Mouse (Mus musculus) testis, adult 2 months (tissue): ENCODE measurements around the gene Mfrp. TPM values are rescaled to one million over a fixed set of nuclear protein-coding genes. Genes with fewer than 3 reads are reported as not detected.

ENCODE experiments used
- H3K27ac ChIP-seq: fragments of 200-500 bp; 2 replicates; pipeline ENCODE4 v1.5.1; 2012; ENCODE audit warnings: low read depth, low read length; ENCODE audit not compliant: control insufficient read depth, insufficient read depth
- H3K27me3 ChIP-seq: fragments of 200-500 bp; 2 replicates; pipeline ENCODE4 v1.6.1; 2012; ENCODE audit warnings: mild to moderate bottlenecking, low read length, moderate library complexity; ENCODE audit not compliant: control insufficient read depth, insufficient read depth
- H3K36me3 ChIP-seq: fragments of 200-500 bp; 2 replicates; pipeline ENCODE4 v1.6.1; 2012; ENCODE audit warnings: mild to moderate bottlenecking, low read length; ENCODE audit not compliant: control insufficient read depth, insufficient read depth
- H3K4me1 ChIP-seq: fragments of 200-500 bp; 2 replicates; pipeline ENCODE4 v1.6.1; 2012; ENCODE audit warnings: low read length; ENCODE audit not compliant: control insufficient read depth, insufficient read depth
- H3K4me3 ChIP-seq: fragments of 200-500 bp; 2 replicates; pipeline ENCODE4 v1.5.1; 2012; ENCODE audit warnings: low read depth, mild to moderate bottlenecking, low read length, moderate library complexity, mixed read lengths; ENCODE audit not compliant: control insufficient read depth
- CTCF ChIP-seq: fragments of 200-500 bp; IDR thresholded peaks from 2 replicates; pipeline ENCODE4 v1.5.1; 2012; ENCODE audit warnings: low read depth, mild to moderate bottlenecking, inconsistent platforms, low read length, moderate library complexity; ENCODE audit not compliant: control insufficient read depth, insufficient read depth, insufficient replicate concordance
- POLR2A ChIP-seq: fragments of 200-500 bp; IDR thresholded peaks from 2 replicates; pipeline ENCODE4 v1.6.1; 2012; ENCODE audit warnings: low read depth, mild to moderate bottlenecking, inconsistent platforms, low read length, moderate library complexity; ENCODE audit not compliant: control insufficient read depth
- polyA plus RNA-seq: library from polyadenylated mRNA; depleted of rRNA; stranded (reverse); fragments of >200 nt; gene quantifications from 2 replicates; pipeline ENCODE4 v1.2.3, GENCODE M21; 2012; rRNA removed

The Mfrp gene
- 1.4 and 3.4 TPM in 2 replicates for polyA plus RNA-seq

DNA sequence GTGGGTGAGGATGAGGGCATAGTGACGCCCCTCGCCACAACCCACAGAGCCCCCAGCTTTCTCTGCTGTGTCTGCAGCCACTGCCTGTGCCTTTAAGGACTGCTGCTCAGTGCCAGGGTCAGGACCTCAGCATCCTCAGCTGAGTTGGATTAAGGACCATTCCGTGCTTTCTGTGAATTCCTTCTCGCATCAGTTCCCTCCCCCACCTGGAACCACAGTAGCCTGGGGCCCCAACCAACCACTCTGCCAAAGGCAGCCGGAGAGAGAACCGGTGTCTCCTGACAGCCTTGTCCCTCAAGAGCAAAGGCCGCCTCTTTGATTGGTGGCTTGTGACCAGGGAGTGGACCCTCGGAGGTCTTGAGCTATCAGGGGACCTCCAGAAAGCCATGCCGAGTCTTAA lies at the start of gene Mfrp:
Gene Mfrp, plus strand, starts transcription at position 240 of the 400 bp plus-strand sequence.
- TF ChIP-seq POLR2A (no peak), CTCF (no peak)
- H3K36me3 ChIP-seq: no peaks in the 10 kb centered on the region
- no peak within 1 kb of the TSS for H3K27ac ChIP-seq
- H3K4me1 ChIP-seq: peaks cover 8% of the 10 kb centered on the region
- no peaks in the 10 kb centered on the region for H3K27me3 ChIP-seq
- H3K4me3 ChIP-seq: no peak within 1 kb of the TSS

DNA sequence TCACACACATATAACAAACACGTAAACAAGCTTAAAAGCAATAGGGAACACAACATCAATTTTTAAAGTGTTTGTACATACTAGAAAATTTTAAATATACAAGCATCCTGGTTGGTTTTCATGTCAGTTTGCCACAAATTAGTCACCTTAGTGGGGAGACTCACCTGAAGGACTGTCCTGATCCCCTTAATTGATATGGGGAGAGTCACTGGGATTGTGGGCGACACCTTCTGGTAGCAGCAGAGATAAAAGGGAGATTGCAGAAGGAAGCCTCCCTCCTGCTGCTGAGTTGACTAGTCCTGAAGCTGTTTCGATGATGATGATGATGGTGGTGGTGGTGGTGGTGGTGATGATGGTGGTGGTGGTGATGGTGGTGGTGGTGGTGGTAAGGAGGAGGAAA lies 48.7 kb upstream of the Mfrp start:
- no peaks in the 10 kb centered on the region for H3K4me1 ChIP-seq
- H3K27ac ChIP-seq: no peak overlapping the region
- H3K36me3 ChIP-seq: no peaks in the 10 kb centered on the region
- no peak for TF ChIP-seq POLR2A
- TF ChIP-seq CTCF: no peak
- no peaks in the 10 kb centered on the region for H3K27me3 ChIP-seq
- no peak overlapping the region for H3K4me3 ChIP-seq

DNA sequence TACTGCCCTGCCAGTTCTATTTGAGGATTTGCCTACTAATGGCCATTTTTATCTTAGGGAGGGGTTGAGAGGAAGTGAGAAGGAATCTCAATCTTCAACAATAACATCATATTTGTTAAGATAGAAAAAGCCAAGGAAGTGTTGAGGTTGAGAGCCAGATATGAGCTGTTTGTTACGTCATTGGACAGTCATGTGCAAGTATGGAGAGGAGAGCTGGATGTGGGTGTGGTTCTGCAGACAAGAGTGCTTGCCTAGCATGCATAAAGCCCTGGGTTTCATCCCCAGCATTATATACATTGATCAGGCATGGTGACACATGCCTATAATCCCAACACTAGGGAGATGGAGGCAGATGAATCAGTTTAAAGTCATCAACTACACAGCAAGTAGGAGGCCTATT lies 47.6 kb upstream of the Mfrp start:
- Histone ChIP-seq H3K27ac (no peak overlapping the region), H3K27me3 (no peaks in the 10 kb centered on the region), H3K36me3 (no peaks in the 10 kb centered on the region), H3K4me3 (no peak overlapping the region), H3K4me1 (no peaks in the 10 kb centered on the region)
- TF ChIP-seq CTCF (no peak), POLR2A (no peak)

DNA sequence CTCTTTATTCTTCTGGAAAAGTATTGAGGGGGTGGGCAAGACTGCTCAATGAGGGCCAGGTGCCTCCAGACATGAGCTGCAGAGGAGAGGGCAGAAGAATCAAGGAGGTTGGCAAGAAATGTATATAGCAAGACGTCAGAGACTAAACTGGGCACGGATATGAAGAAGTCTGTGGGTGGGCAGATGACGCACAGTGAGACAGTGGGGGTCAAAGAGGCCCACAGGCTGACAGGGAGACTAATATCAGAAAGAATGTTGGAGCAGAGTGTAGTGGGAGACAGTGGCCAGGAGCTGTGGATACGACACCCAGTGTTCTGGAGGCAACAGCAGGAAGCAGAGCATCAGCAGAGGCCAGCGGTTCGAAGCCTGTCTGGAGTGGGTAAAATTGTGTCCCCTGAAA lies 42.9 kb upstream of the Mfrp start:
- TF ChIP-seq CTCF (no peak), POLR2A (no peak)
- Histone ChIP-seq H3K4me3 (no peak overlapping the region), H3K27ac (no peak overlapping the region)

DNA sequence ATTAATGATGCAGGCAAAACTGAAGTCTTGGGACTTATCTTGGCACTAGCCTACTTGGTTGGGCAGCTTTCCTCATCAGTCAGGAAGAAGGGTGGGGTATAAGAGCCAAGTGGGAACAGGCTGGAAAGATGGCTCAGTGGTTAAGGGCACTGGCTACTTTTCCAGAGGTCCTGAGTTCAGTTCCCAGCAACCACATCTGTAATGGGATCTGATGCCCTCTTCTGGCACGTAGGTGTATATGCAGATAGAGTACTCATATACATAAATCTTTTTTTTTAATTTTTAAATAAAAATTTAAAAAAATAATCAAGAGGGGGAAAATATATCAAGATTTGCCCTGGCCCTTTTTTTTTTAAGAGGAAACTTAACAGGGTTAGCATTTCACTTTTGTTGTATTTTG lies 36.4 kb upstream of the Mfrp start:
- TF ChIP-seq CTCF (no peak), POLR2A (no peak)
- Histone ChIP-seq H3K4me1 (peaks cover 5% of the 10 kb centered on the region), H3K27ac (no peak overlapping the region), H3K36me3 (no peaks in the 10 kb centered on the region), H3K4me3 (peak overlapping the region; percentile 64; the same call in 1 of the 2 replicates), H3K27me3 (no peaks in the 10 kb centered on the region)

More for the DNA sequence above, 42.9 kb upstream of the Mfrp start:
- Histone ChIP-seq H3K36me3 (no peaks in the 10 kb centered on the region), H3K4me1 (no peaks in the 10 kb centered on the region), H3K27me3 (no peaks in the 10 kb centered on the region)

DNA sequence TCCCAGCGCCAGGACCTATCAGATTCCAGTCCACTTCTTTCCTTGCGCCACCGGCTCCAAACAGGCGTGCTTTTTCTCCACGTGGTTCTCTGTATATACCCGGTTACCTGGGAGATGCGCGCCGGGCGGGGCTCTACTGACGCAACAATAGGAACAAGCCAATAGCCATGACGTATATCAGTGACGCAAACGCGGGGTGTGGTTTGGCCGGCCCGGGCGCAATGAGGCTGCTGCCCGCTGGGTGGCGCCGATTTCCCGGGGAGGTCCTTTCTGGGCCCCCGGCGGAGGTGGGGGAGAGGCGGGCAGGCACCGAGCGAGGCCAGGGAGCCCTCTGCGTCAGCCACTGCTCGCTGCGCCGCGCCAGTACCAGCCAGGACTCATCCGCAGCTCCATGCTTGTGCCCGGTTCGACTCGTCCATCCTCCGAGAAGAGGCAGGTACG lies 34.7 kb upstream of the Mfrp start, which contains the start of gene Usp2:
Gene Usp2, plus strand, starts transcription at position 237 of the 441 bp plus-strand sequence.
- no peaks in the 10 kb centered on the region for H3K36me3 ChIP-seq
- peak within 1 kb of the TSS; percentile 82 for H3K27ac ChIP-seq
- TF ChIP-seq POLR2A: peak; percentile 65; the same call in 1 of the 2 replicates
- TF ChIP-seq CTCF: peak; percentile 80
- no peaks in the 10 kb centered on the region for H3K27me3 ChIP-seq
- H3K4me3 ChIP-seq: peak within 1 kb of the TSS; percentile 99
- peaks cover 5% of the 10 kb centered on the region for H3K4me1 ChIP-seq

DNA sequence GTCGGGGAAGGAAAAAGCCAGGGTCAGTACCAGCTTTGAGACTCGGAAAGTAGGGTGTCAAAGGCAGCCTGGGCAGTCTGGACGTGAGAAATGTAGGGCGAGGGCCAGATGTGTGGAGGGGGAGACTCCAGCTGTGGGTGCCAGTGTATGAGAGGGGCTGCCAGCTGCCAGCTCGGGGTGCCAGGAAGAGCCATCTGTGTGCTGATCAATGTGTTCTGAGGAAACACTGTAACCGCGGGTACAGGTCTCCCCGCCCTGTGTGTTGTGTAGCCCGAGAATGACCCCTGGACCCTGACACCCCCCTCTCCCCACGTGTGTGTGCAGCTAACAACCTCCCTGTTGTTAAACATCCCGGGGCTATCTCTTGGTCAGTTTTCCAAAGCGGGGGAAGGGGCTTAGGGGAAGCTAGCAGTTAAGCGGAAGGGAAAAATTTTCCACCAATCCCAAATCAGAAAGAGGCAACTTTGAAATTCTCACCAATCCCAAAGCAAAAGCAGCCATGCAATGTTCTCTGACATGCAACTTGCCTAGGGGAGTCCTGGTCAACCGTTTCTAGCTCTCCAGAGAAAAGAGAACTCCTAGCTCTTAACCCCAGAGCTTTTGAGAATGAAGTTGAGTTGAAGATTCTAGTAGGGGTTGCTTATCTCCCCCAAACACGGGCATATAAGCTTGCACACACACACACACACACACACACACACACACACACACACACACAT lies 34.1 kb upstream of the Mfrp start:
- TF ChIP-seq CTCF (no peak), POLR2A (no peak)

DNA sequence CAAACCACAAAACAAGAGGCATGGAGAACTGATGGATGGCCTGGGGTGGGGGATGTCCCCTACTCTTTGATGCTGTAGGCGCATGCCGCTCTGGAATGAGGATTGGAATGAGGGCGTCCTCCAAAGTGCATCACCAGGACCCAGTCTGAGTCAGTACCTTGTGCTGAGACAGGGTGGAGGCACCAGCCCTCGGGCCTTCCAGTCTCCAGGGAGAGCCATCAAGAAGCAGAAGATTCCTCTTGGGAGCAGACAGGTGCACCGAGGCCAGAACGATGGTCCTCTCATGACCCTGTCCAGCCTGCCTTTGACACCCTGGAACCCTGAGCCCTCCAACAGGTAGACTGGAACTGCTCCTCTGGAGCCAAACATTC lies 33.6 kb upstream of the Mfrp start:
- no peaks in the 10 kb centered on the region for H3K36me3 ChIP-seq
- TF ChIP-seq POLR2A: no peak
- TF ChIP-seq CTCF: no peak
- peak overlapping the region; percentile 99 for H3K4me3 ChIP-seq
- H3K27ac ChIP-seq: no peak overlapping the region
- peaks cover 9% of the 10 kb centered on the region for H3K4me1 ChIP-seq
- H3K27me3 ChIP-seq: no peaks in the 10 kb centered on the region

More for the DNA sequence above, 34.1 kb upstream of the Mfrp start:
- Histone ChIP-seq H3K4me1 (peaks cover 7% of the 10 kb centered on the region), H3K27me3 (no peaks in the 10 kb centered on the region), H3K27ac (peak overlapping the region; percentile 82), H3K36me3 (no peaks in the 10 kb centered on the region), H3K4me3 (peak overlapping the region; percentile 99)
